Mouse (Mus musculus) liver, embryonic 14.5 days (tissue): Measurements from ENCODE around the gene Hoxa3.

Source experiments
- CTCF ChIP-seq: IDR thresholded peaks from 2 replicates; pipeline ENCODE4 v1.5.1; 2016; ENCODE audit warnings: antibody characterized with exemption, low read depth, control low read depth
- EP300 ChIP-seq: IDR thresholded peaks from 2 replicates; pipeline ENCODE4 v1.6.1; 2016; ENCODE audit warnings: antibody characterized with exemption, low read depth

GRCm38 (mm10) chr6:52224895-52225611 lies 11.9 kb upstream of the Hoxa3 start:
- no peak for TF ChIP-seq CTCF
- TF ChIP-seq EP300, result no peak
